Mouse (Mus musculus): ENCODE results near the gene Casp7. TPM values are rescaled to one million over a fixed set of nuclear protein-coding genes. Genes with fewer than 3 reads are reported as not detected.
"Not testable (repeated sequence)": the region's sequence is repeated elsewhere in the genome, so short reads cannot be mapped to it uniquely, and the experiment has no call there.

Gene Casp7
- total RNA-seq, 1 experiment from 2014 or later, result 17.9 TPM

DNA sequence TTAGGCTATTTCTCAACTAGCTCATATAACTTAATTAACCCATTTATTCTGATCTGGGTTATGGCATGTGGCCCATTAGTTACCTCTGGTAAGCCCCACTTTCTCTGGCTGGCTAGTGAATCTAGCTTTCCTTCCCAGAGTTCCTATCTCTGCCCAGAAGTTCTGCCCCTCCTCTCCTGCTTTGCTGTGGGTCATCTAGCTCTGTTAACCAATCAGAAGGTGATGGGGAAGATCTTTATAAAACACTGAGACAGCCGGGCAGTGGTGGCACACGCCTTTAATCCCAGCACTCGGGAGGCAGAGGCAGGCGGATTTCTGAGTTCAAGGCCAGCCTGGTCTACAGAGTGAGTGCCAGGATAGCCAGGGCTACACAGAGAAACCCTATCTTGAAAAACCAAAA lies 13.0 kb downstream of the Casp7 start:
- ATAC-seq (ENCODE audit: extremely low read depth, insufficient number of reproducible peaks, low FRiP score, poor library complexity, severe bottlenecking), result not testable (repeated sequence)

- ATAC-seq (ENCODE audit: extremely low read depth, insufficient number of reproducible peaks, low FRiP score, poor library complexity, severe bottlenecking), result no peak
Measured at GRCm38 (mm10) chr19:56418404-56418803, 21.5 kb downstream of the Casp7 start.

- no peak for ATAC-seq (ENCODE audit: extremely low read depth, insufficient number of reproducible peaks, low FRiP score, poor library complexity, severe bottlenecking)
Measured at GRCm38 (mm10) chr19:56419452-56419851, 22.5 kb downstream of the Casp7 start.

- ATAC-seq (ENCODE audit: extremely low read depth, insufficient number of reproducible peaks, low FRiP score, poor library complexity, severe bottlenecking), result no peak
Measured at GRCm38 (mm10) chr19:56420345-56420744, 23.4 kb downstream of the Casp7 start.

DNA sequence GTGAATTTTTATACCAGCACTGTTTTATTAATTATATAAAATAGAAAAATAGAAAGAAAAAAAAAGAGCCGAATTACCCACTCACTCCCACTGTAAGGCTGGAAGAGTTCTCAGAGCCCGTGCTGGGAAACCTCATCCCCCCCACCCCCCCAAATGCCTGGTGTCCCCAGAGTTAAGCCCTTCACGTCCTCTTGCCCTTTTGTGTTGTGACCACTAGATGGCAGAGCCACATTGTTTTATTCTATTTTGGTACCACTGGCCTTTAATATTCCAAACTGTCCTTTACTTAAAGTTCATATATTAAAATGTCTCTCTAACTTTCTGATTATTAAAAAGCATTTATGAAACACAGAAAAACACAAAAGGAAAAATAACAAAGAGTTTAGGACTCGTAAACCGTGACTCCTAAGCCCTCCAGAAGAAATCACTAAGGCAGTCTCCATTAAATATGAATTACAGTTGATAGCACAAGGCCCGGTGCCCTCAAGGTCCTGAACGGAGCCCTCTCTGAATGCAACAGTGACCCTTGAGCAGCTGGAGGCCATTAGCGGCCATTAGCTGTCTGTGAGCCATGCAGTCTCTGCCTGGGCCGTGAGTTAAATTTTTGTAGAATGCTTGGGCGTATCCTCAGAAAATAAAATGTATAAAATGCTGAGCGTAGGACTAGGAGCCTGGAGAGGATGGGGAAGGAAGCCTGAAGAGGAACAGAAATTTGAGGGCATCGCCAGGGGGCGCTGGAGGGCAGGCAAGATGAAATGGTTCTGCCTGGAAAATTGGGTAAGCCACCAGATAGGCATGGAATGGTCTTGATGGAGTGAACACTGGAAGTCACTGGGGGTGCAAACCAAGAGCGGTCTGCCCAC lies 25.8 kb downstream of the Casp7 start:
- no peak for ATAC-seq (ENCODE audit: extremely low read depth, insufficient number of reproducible peaks, low FRiP score, poor library complexity, severe bottlenecking)

DNA sequence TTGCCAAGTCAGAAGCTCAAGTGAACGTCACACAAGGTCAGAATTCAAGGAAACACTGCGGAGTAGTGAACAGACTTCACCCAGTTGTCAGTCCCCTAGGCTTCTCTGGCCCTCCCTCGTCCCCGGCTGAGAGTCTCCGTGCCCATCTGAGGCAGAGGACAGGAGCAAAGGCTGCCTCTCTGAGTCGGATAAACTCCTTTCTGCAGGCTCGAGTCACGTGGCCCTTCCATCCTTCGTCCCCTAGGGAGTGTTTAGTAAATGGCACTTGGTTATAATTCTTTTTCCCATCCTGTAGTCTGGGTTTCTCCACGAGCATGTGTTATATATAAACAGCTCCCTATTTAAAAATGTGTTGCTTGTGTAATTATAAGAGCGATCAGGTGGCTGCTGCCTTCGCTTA lies 26.4 kb downstream of the Casp7 start:
- ATAC-seq (ENCODE audit: extremely low read depth, insufficient number of reproducible peaks, low FRiP score, poor library complexity, severe bottlenecking), result no peak

- no peak for ATAC-seq (ENCODE audit: extremely low read depth, insufficient number of reproducible peaks, low FRiP score, poor library complexity, severe bottlenecking)
Measured at GRCm38 (mm10) chr19:56424606-56425395, 27.9 kb downstream of the Casp7 start.

DNA sequence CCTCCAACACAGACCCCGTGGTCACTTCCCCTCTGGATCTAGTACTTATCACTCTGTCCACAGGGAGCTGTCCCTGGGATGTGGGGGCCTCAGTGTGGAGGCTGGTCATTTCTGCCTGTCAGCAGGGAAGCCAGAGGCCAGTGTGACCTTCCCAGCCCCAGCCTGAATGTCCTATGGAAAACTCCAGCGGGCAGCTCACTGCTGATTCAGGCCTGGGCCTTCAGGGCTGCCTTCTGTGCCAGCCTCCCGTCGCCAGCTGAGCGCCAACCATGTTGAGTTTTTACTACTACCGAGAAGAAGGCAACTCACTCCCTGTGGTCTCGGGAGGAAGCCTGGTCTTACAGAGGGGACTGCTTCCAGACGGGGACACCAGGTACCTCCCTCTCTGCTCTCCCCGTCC lies 28.6 kb downstream of the Casp7 start:
- ATAC-seq (ENCODE audit: extremely low read depth, insufficient number of reproducible peaks, low FRiP score, poor library complexity, severe bottlenecking), result no peak

GRCm38 (mm10) chr19:56430369-56430768 lies 33.4 kb downstream of the Casp7 start:
- no peak for ATAC-seq (ENCODE audit: extremely low read depth, insufficient number of reproducible peaks, low FRiP score, poor library complexity, severe bottlenecking)

DNA sequence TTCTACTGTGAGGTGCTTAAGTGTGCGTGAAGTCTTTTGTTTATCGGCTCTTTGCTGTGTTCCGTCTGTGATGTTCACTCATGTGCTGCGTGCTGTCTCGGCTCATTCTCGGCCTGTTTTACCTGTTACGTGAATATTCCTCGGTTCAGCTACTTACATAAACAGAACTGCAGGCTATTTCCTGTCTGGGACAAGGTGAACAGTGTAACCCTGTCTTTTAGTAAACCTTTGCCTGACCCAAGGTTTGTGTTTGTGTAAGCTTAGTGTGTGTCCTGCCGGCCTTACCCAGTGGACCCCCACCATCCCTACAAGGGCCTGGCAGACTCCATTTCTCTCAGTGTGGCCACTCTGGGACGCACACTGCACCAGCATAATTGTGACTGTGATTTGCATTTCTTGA lies 35.8 kb downstream of the Casp7 start:
- no peak for ATAC-seq (ENCODE audit: extremely low read depth, insufficient number of reproducible peaks, low FRiP score, poor library complexity, severe bottlenecking)

DNA sequence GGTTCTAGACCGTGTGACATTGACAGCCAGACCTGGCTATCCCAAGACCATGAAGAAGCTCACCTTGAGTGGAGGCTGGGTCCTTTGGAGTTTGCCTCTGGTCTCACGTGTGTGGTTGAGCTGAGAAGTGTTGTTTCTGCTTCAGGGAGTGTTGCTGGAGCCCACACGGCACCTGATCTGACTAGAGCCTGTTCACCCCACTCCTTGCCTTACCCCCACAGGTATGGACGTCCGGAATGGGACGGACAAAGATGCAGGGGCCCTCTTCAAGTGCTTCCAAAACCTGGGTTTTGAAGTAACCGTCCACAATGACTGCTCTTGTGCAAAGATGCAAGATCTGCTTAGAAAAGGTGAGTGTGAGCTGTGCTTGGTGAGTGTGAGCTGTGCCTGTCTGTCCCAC lies 36.7 kb downstream of the Casp7 start:
- no peak for ATAC-seq (ENCODE audit: extremely low read depth, insufficient number of reproducible peaks, low FRiP score, poor library complexity, severe bottlenecking)

DNA sequence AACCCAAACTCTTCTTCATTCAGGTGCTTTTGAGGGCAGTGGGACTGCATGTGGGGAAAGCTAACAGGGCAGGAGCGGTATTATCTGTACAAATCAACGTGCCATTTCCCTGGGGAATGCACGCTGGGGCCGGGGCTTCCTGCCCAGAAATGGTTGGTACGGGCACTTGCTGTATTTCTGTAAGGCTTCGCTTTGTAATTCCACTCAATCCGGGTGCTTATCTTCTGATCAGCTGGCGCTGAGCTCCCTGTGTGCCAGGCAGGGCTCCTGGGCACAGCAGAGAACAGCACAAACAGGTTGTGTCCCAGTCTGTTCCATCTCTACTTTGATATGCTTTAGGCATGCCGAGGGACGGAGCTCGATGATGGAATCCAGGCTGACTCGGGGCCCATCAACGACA lies 39.5 kb downstream of the Casp7 start:
- no peak for ATAC-seq (ENCODE audit: extremely low read depth, insufficient number of reproducible peaks, low FRiP score, poor library complexity, severe bottlenecking)

- ATAC-seq (ENCODE audit: extremely low read depth, insufficient number of reproducible peaks, low FRiP score, poor library complexity, severe bottlenecking), result no peak
Measured at GRCm38 (mm10) chr19:56438357-56439071, 41.6 kb downstream of the Casp7 start.

DNA sequence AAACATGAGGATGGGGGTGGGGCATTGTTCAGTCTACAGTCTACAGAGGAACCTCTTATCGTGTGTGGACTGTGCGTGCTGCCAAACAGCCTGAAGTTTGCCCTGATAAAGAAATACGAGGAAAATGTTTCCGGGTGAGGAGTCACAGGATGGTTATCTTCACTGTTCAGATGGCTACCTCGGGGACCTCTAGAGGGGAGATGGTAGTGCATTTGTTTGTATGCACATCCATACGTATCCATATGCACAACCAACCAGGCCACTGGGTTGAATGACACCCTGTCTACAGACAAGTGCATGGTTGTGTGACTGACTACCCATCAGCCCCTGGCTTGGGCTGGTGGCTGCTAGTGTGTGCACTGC lies 42.1 kb downstream of the Casp7 start:
- no peak for ATAC-seq (ENCODE audit: extremely low read depth, insufficient number of reproducible peaks, low FRiP score, poor library complexity, severe bottlenecking)

GRCm38 (mm10) chr19:56443445-56443844 lies 46.5 kb downstream of the Casp7 start:
- ATAC-seq (ENCODE audit: extremely low read depth, insufficient number of reproducible peaks, low FRiP score, poor library complexity, severe bottlenecking), result no peak

GRCm38 (mm10) chr19:56448784-56449183 lies 51.9 kb downstream of the Casp7 start:
- ATAC-seq (ENCODE audit: extremely low read depth, insufficient number of reproducible peaks, low FRiP score, poor library complexity, severe bottlenecking), result no peak

DNA sequence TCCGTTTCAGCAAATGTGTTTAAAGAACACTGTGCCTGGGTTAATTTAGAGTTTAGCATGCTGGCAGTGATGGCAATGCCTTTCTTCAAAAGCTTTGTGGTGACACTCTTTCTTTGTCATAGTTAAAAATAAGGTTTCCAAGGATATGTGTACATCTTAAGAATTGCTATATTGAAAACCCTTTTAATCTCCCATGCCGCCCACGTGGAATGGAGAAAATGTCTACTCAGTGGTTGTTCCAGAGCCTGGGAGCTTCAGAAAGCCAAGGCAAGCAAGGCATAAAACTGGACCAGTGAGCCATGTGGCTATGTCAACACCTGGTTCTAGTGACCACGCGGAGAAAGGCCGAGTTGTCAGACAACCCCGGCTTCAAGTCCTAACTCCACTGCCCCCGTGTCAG lies 52.6 kb downstream of the Casp7 start:
- no peak for ATAC-seq (ENCODE audit: extremely low read depth, insufficient number of reproducible peaks, low FRiP score, poor library complexity, severe bottlenecking)

- no peak for ATAC-seq (ENCODE audit: extremely low read depth, insufficient number of reproducible peaks, low FRiP score, poor library complexity, severe bottlenecking)
Measured at GRCm38 (mm10) chr19:56450892-56451291, 54.0 kb downstream of the Casp7 start.

DNA sequence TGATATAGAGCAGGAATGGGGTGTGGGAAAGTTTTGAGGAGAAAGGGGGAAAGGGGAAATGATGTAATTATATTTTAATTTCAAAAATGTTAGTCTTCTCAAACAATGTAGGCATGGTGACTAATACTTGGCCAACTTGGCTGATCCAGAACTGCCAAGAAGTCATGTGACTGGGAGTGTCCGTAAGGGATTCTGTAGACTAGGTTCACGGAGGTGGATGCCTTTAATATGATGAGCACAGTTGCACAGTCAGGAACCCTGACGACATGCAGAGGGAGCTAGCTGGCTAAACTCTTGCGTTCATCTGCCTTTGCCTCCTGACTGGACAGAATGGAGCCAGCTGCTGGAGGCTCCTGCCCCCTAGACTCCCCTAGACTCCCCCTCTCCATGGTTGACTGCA lies 54.9 kb downstream of the Casp7 start:
- no peak for ATAC-seq (ENCODE audit: extremely low read depth, insufficient number of reproducible peaks, low FRiP score, poor library complexity, severe bottlenecking)

DNA sequence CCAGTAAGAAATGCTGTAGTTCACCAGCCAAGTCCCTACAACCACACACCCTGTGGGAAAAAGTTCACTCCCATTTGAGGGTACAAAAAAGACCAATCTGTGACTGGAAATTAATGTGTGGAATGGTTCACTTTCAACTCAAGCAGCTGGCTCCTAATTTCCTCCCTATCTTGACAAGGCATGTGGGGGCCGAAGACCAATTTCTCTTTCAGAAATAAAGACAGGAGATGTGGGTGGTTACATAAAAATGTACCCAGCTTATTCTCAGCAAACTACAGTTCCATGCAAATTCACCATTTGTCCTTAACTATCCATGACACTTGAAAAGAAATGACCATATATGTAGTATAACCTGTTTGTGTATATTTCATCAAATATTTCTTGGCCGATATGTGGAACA lies 55.5 kb downstream of the Casp7 start:
- ATAC-seq (ENCODE audit: extremely low read depth, insufficient number of reproducible peaks, low FRiP score, poor library complexity, severe bottlenecking), result no peak

Data from neutrophil, adult 5-6 weeks (primary cell).